Mouse (Mus musculus): ENCODE results near the gene Ube2cbp.
A peak's percentile ranks its signal among the peaks of the same experiment; 100 is the strongest.

Ube2cbp gene

DNA sequence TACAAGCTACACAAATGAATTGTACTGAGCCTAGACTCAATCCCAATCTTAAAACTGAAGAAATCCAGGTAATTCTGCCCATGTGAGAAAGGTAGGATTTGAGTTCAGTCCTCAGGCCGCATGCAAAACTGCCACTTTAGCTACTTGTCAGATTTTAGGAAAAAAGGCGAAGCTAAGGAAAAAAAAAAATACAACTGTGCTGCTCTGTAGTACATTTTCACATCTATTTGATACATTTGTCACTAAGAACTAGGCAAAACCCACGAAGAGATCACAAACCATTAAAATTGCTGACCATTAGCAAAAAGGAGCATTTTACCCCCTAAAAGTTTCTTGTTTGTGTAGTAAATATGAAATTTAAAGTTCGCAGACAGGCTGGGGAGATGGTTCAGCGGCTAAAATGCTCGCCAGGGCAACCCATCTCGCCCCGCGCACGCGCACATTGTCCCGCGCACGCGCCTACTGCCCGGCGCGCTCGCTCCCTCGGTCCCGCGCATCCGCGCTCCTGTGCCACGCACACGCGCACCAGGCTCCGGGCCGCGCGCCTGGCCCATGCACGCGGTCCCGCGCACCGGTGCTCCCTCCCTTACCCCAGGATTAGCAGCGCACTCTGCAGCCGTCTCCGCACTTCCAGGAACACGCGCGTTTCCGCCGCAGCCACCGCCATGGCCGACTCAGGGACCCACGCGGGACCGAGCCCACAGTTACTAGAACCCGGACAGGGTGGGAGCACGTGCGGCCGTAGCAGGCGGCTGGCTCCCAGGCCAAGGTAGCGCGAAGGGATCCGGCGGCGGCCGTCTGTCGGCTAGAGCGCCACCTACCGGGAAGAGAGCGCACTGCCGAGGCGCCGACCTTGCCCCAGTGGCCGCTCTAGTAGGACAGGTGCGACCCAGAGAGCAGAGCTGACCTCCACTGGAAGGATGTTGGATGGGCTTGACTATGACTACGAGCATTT, at the start of gene Ube2cbp:
Gene Ube2cbp (minus strand): TSS at position 800 of the 955 bp plus-strand sequence.
- DNase-seq (ENCODE audit: extremely low read depth, insufficient read length, low spot score) = peak; percentile 90

DNA sequence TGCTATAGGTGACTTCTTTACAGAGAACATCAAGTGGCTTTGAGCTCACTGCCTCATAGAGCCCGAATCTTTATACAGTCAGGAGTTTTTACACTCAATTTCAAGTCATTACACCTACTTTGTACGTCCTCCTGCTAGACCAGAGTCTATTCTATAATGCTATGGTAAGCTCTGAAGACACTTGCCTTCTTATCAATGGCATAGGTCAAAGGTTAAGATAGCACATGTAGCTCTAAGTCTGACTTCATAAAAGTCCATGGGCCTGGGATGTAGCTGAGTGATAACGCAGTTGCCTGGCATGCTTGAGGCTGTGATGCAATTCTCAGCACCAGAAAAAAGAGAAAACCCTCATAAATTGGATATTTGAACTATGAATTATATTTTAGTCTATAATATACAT, 49.6 kb upstream of the Ube2cbp start:
- DNase-seq (ENCODE audit: extremely low read depth, insufficient read length, low spot score) = no peak

DNA sequence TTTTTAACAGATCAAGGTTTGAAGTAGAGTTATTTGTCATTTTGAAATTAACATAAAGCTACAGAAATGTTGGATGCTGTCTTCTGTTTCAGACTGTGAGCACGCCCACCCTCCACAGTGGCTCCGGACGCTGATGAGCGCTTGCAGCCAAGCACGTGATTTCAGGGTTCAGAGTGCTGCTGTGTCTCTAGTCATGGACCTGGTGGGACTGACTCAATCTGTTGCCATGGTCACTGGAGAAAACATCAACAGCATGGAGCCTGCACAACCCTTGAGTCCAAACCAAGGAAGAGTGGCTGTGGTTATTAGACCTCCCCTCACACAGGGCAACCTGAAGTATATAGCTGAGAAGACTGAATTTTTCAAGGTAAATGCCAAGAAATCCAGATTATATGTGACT, 49.0 kb upstream of the Ube2cbp start:
- DNase-seq (ENCODE audit: extremely low read depth, insufficient read length, low spot score) = no peak

DNA sequence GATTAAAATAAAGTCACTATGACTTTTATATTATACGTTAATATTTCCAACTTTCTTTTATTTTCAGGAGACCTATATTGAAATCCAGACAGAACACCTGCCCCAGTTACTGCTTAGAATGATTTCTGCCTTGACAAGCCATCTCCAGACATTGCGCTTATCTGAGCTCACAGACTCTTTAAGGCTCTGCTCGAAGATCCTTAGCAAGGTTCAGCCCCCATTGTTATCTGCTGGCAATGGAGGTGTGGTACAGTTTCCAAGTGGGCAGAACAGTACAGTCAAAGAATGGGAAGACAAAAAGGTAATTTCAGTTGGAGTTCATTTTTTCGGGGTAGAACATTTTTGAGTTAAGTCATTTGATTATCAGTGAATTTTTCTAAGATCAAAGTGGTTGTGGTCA, 42.7 kb upstream of the Ube2cbp start:
- DNase-seq (ENCODE audit: extremely low read depth, insufficient read length, low spot score) = no peak

DNA sequence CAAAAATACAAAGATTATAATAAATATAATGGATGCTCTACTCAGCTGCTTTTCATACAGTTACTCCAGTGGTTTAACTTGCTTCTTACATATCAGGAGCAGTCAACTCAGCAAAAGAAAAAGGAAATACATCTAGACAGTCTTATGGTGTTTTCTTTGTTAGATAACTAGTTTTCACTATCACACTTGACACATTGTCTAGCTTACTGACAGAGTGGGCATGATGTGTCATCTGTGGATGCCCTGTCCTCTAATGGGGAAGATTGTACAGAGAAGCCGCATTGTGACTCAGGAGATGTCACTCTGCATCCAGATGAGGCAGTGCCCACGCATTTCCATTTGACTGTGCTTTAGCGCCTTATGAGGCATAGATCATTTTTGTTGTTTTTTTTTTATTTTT, 34.3 kb upstream of the Ube2cbp start:
- no peak for DNase-seq (ENCODE audit: extremely low read depth, insufficient read length, low spot score)

DNA sequence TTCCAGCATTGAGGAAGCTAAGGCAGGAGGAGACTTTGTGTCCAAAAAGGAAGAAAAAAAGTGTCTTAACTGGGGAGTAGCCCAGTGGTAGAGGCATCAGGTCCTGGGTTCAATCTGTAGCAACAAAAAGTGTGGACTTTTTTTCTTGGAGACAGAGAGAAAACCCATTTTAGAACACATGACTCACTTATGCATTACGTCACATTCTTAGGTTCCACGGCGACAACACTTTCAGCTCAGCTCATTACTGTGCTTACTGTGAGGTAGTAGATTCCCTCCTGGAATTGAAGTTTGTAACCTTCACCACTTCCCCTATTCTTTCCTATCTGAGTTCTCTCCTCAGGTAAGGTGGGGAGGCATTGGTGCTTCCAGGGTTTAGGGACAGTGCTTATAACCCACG, 31.5 kb upstream of the Ube2cbp start:
- no peak for DNase-seq (ENCODE audit: extremely low read depth, insufficient read length, low spot score)

DNA sequence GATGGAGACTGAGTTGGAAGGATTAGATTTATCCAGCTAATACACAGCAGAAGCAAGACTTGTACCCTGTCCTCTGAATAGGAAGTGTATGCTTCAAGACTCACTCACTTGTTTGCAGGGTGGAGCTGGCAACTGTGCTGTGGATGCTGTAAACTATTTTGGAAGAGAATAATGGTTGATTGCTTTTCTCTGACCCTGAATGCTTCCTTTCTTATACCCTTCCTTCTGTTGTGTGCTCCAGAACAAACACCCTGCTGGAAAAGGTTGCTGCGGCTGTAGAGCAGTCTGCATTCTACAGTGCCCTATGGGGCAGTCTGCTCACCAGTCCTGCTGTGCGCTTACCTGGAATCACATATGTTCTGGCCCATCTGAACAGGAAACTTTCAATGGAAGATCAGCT, 27.0 kb upstream of the Ube2cbp start:
- no peak for DNase-seq (ENCODE audit: extremely low read depth, insufficient read length, low spot score)

DNA sequence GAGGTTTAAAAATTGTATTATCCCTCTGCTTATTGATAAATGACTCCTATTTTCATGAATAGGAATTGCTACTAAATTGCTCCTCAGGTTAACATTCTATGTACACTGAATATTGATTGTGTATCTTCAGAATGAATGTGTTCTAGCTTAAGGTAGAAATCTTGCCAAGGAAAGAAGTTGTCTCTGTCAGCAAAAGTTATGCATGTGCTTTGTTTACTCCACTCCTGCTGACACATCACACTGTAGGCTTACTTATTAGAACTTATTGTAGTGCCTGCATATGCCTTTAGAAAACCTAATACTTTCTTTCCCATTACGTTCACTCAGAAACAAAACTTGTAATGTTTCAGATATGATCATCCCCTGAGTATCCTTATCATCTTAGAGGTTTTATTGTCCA, 17.5 kb upstream of the Ube2cbp start:
- DNase-seq (ENCODE audit: extremely low read depth, insufficient read length, low spot score) = no peak

DNA sequence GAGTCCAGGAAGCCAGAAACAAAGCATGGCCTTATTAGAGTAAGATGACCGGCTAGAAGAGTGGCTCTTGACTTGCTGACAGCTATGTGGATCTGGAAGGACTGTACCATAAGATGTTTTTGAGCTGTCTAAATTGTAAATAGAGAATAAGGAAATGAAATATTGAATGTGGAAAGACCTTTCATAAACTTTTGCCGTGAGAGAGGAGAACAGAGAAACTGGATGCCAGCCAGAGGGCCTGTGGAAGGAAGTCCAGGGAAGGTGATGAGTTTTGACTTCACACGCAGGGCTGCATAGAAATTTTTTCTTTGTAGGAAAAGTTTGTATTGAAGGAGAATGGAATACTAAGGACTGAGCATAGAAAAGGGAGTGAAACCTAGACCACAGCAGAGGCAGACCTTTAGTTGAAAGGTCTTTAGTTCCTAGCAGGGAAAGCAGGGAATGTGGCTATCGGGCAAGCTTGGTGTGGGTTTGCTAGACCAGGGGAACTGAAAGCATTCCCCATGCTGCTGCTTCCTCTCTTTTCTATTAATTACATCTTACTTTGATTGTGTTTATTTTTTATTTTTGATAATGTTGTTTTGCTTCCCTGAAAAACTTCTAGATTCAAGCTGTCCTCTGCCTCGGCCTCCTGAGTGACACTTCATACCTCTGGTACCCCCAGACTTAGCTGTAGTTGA, 13.8 kb upstream of the Ube2cbp start:
- DNase-seq (ENCODE audit: extremely low read depth, insufficient read length, low spot score) = no peak

DNA sequence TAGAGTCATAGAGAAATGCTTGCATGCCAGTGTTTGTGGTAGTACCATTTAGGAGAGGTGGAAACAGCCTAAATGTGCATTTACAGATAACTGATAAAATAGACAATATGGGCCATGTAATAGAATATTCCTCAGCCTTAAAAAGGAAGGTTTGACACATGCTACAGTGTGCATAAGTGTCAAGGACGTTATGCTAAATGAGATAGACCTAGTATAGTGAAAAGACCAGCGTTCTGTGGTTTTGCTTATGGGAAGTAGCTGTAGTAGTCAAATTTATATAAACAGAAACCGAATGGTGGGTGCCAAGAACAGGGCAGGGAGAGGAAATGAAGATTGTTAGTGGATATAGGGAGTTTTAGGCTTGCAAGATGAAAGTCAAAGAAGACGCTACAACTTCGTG, 12.0 kb upstream of the Ube2cbp start:
- DNase-seq (ENCODE audit: extremely low read depth, insufficient read length, low spot score) = no peak

DNA sequence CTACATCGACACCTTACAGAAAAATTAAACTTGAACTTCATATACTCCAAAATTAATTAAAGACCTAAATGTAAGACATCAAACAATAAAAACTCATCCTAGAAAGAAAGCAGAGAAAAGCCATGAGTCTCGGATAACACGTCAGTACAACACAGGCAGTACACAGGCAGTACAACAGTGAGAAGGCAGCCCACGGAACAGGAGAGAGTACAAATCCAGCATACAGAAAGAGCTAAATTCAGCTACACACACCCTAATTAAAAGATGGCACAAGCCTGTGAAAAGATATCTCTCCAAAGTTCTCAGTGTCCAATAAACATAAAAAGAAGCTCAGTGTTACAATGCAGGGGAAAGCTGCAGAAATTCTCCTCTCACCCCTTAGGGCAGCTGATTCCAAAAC, 11.2 kb upstream of the Ube2cbp start:
- no peak for DNase-seq (ENCODE audit: extremely low read depth, insufficient read length, low spot score)

DNA sequence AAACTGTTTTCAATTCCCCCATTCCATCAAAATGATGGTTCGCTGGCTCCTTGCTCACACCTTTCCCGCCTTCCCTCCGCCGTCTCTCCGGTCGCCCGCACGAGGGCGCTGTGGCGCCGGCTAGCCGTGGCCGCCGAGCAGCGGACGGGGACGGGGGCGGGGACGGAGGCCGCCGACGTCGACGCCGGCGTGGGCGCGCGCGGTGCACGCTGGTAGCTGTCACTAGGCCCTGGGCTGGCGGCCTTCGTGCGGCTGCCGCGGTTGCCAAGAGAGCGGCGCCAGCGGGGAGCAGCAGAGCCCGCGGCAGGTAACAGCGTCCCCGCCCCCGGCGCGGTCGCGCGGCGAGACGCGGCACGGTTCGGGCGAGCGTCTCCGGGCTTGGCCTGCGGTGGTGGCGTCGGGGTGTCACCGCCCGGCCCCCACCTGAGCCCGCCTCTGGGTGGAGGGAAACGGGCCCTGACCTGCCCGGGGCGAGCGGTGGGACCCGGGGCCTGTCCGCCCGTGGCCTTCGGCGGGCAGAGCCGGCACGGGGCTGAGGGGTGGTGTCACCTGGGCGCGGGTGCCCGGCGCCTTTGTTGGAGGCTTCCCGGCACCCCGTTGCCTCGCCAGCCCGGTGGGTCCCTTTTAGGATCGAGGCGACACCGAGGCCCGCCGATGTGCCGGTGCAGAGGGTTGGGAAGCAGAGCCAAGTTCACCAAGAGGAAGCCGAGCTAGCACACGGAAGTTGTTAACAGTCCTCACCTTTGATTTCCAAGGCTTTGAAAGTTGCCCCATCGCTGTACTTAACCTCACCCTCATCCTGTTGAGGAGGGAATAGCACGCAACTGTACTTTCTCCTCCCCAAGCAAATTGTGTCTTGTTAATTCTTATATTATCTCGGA, 2.5 kb upstream of the Ube2cbp start, which contains the start of gene Dop1a:
Gene Dop1a (plus strand): TSS at position 165 of the 881 bp plus-strand sequence.
- DNase-seq (ENCODE audit: extremely low read depth, insufficient read length, low spot score) = peak; percentile 89

DNA sequence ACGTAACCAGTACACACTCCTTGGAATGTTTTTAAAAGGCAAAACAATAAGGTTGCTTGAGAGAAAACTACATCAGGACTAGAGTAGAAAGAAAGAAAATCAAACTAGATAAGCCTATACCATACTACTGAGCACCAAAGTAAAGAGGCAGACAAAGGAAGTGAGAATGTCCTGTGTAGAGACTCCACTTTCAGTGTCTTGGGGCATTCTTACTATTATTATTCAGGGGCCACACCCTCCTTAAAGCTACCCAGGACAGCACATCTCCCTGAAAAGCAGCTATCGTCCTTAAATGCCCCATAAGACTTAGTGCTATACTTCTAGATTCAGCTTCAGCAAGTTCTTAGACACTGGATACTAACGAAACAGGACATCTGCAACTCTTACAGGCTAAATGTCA, 11.1 kb downstream of the Ube2cbp start:
- no peak for DNase-seq (ENCODE audit: extremely low read depth, insufficient read length, low spot score)

DNA sequence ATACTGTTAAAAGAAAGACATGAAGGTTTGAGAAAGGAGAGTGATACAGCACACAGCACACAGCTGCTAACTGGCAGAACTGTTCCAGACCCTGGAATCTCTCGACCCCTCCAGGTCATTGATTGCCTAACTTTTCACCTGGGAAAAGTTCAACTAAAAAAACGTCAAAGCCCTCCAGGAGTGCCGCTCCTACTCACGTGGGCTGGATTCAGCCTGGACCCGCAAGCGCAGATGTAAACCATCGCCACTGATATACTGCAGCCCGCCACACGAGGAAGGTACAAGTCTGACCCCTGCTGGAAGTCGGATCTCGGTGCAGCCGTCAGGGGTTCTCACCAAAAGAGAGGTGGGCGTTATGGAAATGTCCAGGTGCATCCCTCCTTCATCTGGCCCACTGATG, 13.1 kb downstream of the Ube2cbp start:
- peak; percentile 44 for DNase-seq (ENCODE audit: extremely low read depth, insufficient read length, low spot score)

DNA sequence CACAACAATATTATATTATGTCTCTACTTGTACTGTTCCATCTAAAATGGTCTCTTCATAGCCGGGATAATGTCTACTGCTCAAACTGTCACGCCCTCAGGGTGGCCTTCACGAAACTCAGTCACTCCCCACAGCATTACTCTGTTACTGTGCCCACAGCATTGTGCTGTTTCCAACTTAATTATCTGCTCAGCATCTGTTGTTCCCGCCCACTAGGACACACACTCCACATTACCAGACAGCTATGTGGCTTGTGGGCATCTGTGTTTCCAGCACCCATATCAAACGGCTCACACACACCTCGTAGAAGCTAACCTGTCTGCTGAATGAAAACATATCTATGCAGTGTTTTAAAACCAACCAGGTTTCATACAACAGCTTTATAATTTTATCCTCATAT, 13.7 kb downstream of the Ube2cbp start:
- no peak for DNase-seq (ENCODE audit: extremely low read depth, insufficient read length, low spot score)

DNA sequence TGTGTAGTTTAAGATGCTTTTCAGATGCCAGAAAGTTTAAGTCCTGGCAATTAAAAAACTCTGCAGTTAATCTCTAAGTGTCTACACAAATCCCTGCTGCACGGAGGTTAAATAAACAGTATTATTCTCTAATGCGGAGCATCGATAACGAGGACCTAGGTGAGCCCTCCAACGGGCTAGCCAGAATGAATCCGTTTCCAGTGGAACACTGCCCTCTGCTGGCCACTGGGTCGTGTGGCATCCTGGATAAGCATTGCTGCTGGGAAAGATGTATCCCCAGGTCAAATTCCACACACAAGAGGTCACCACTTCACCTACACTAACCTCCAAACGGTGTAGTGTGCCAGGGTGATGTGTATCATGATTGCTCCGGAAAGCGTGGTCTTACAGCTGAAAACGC, 15.2 kb downstream of the Ube2cbp start:
- peak; percentile 22 for DNase-seq (ENCODE audit: extremely low read depth, insufficient read length, low spot score)

DNA sequence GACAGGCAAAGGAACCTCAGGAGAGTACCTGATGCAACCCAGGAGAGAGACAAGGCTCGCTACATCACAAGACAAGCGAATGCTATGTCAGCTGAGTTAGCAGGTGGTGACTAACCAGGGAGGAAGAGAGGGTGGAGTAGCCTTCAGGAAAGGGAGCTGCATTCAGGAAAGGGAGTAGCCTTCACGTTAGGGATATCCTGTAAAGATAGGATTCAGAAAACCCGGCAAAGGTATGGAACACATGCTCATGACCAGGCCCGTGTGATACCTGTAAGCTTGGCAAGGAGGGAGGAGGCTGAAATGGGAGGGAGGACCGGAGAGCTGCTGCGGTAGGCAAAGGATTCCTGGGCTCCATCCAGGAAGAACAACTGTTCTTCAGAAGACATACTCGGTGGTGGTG, 17.3 kb downstream of the Ube2cbp start:
- DNase-seq (ENCODE audit: extremely low read depth, insufficient read length, low spot score) = no peak

DNA sequence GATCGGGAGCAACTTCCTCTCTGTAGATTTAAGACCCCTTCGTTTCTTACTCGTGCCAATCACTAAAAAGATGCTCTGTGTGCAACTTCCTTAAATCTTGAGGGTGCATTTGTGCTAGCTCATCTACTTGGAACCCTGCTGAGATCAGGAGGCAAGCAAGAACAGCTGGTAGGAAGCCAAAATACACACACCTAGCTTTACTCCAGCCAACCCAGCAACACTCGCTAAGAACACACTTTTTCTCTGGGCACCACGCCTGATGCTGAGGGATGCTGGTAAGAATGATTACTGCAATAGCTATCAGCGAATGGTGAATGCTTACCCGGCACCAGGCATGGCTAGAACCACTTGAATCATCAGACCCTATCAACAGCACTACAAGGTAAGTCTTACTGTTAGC, 17.9 kb downstream of the Ube2cbp start:
- no peak for DNase-seq (ENCODE audit: extremely low read depth, insufficient read length, low spot score)

DNA sequence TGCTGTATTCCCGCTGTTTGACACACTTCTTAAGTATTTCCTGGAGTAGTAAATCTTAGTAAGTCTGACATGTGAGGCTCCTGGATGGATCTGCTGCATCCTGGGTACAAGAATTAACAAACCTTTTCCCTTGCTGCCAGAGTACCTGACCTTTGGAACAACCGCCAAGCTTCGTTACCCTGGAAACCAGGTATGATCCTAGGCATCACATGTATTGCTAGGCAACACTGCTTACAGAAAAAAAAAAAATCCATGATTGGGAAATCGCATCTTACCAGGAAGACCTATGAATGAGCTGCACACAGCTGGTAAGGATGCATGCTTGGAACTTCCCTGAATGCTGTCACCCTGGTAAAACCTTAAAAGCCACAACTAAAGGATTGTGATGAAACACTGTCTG, 22.5 kb downstream of the Ube2cbp start:
- no peak for DNase-seq (ENCODE audit: extremely low read depth, insufficient read length, low spot score)

DNA sequence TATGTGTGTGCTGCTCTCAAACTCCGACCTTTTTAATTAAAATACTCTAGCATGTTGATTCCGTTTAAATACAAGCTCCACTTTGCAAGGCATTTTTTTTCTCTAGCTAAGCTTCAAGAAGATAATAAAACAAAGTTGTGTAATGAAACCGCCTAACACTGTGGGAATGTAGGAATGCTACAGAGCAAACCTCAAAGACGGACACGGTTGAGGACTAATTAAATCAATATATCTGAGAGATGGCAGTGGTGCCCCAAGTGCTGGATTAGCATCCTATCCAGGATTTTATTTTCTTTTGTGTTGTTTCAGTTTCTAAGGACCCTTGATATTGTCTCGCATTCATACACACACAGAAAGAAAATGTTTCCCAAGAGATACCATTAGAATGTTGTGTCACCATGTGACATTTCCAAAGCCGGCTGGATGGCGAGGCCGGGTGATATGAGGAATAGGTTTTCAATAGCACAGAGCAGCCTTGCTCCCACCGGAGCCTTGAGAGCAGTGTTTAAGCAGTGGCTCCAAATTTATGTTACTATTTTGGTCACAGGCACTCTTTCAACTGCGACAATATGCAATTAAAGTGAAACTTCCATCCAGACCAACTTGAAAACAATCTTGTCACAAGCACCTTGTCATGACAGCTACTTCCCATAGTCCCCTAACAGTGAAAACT, 26.3 kb downstream of the Ube2cbp start:
- DNase-seq (ENCODE audit: extremely low read depth, insufficient read length, low spot score) = no peak

All from 3134 (cell line).